Mouse (Mus musculus) bone marrow, adult 2 months (tissue): ENCODE measurements around the gene Tgtp2. TPM values are rescaled to one million over a fixed set of nuclear protein-coding genes. Genes with fewer than 3 reads are reported as not detected.
A peak's percentile ranks its signal among the peaks of the same experiment; 100 is the strongest.
"Not testable (repeated sequence)": the region's sequence is repeated elsewhere in the genome, so short reads cannot be mapped to it uniquely, and the experiment has no call there.

Source experiments
- H3K27ac ChIP-seq: fragments of 200-500 bp; 2 replicates; pipeline ENCODE4 v1.5.1; 2012; ENCODE audit warnings: low read depth, mild to moderate bottlenecking, control low read depth, inconsistent platforms, low read length; ENCODE audit not compliant: control insufficient read depth, poor library complexity, insufficient read depth
- H3K4me1 ChIP-seq: fragments of 200-500 bp; 2 replicates; pipeline ENCODE4 v1.6.1; 2011; ENCODE audit warnings: low read length; ENCODE audit not compliant: control insufficient read depth, insufficient read depth
- H3K4me3 ChIP-seq: fragments of 200-500 bp; replicated peaks from 2 replicates; pipeline ENCODE3; 2011; ENCODE audit warnings: mild to moderate bottlenecking, low read depth, low read length, control low read depth; ENCODE audit not compliant: control insufficient read depth
- CTCF ChIP-seq: fragments of 200-500 bp; IDR thresholded peaks from 2 replicates; pipeline ENCODE4 v1.5.1; 2011; ENCODE audit warnings: low read length, control low read depth; ENCODE audit not compliant: control insufficient read depth, insufficient read depth
- POLR2A ChIP-seq: fragments of 200-500 bp; IDR thresholded peaks from 2 replicates; pipeline ENCODE4 v1.6.1; 2011; ENCODE audit warnings: low read depth, mild to moderate bottlenecking, control low read depth, low read length, borderline replicate concordance; ENCODE audit not compliant: control insufficient read depth
- WGBS: fragments of 180-500 bp; shearing (Covaris S2); methylation state at CpG from one replicate; pipeline ENCODE4 v1.1.7; 2018; 5-methylcytosine and 5-hydroxymethylcytosine counted together
- polyA plus RNA-seq: library from polyadenylated mRNA; stranded (reverse); fragments of >200 nt; gene quantifications from 2 replicates; pipeline ENCODE4 v1.2.4, GENCODE M21; 2011; ENCODE audit warnings: low replicate concordance; ENCODE audit not compliant: missing spikeins, insufficient read depth, insufficient read length

Gene Tgtp2
- polyA plus RNA-seq = 7.7 TPM in 1 of 2 replicates, not detected in the other

DNA sequence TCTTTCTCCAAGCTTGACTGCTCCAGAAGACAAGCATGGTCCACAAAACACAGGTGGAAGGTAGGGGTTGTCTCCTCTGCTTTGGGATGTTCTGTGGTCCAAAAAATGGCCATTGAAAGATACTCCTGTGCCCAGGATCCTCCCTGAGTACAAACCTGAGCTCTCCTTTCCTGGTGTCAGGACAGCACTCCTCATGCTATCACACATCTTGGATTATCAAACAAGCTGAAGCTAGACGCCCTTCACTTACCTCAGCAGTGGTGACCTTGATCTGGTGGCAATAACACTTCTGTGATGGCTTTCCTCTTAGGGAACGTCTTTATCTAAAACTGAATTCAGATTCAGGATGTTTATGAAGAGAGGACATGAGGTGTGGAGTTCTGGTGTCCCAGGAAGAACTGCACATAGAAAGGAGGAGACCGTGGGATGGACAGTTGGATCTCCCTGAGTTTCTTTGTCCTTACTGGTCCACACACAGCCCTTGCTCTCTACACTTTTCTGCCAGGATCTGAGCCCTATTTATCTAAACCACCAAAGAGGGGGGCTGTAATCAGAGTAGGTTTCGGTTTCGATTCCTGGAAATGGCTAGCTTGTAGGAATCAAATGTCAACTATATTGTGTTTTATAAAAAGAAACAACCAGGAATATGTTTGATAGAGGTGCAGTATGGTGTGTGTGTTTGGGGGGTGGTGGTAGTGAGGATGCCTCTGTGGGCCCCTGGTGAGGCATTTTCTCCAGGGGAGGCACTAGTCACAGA, at the start of gene Tgtp2:
Tgtp2 (minus strand) TSS at position 494 of the 757 bp plus-strand sequence.
- WGBS = 3% methylated on average over 5 of the region's 5 CpGs
- H3K4me3 ChIP-seq, H3K4me1 ChIP-seq, H3K27ac ChIP-seq: not testable (repeated sequence)

DNA sequence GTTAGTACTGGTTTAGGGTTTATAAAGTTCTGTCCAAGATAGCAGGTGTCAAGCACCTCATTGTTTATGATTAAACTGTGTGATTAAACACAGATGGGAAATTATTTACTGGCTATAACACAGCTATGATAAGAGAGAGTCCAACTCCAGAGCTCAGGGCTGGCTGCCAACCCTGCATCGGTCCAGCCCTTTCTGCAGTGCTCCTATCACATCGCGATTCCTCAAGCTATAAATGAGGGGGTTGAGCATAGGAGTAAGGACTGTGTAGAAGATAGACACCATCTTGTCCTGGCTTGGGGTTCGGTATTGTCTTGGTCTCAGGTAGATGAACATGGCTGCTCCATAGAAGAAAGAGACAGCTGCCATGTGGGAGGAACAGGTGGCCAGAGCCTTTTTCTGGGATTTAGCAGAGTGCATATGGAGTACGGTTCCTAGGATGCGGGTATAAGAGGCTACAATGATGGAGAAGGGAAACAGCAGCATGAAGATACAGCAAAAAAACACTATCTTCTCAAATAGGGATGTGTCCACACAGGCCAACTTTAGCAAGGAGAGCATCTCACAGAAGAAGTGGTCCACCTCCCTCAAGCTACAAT, 48.7 kb upstream of the Tgtp2 start:
- no peak for TF ChIP-seq POLR2A
- TF ChIP-seq CTCF = no peak
- Histone ChIP-seq H3K4me1 (no peaks in the 10 kb centered on the region; the same call in 1 of the 2 replicates), H3K27ac (no peak overlapping the region), H3K4me3 (no peak overlapping the region)
- WGBS = 75% methylated on average over 6 of the region's 6 CpGs

DNA sequence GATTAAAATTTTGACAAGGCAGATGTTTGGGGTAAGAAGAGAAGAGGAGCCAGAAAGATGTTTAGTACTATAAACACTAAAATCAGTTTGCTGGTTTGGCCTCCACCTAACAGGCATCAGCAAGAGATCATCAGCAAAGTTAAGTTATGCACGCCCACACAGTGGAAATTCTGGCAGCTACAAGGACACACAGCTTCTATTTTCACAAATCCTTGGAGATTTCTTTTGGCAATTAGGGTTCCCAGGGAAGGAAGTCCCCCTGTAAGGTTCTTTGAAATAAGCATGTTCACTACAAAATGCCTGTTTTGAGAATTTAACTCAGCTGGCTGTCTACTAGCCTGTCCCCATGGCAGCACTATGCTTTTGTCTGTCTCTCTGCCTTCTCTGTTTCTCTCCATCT, 47.0 kb upstream of the Tgtp2 start:
- Histone ChIP-seq H3K4me3 (no peak overlapping the region), H3K4me1 (no peaks in the 10 kb centered on the region; the same call in 1 of the 2 replicates), H3K27ac (no peak overlapping the region)
- WGBS = 79% methylated on average over 1 of the region's 1 CpGs
- TF ChIP-seq POLR2A (no peak), CTCF (no peak)

DNA sequence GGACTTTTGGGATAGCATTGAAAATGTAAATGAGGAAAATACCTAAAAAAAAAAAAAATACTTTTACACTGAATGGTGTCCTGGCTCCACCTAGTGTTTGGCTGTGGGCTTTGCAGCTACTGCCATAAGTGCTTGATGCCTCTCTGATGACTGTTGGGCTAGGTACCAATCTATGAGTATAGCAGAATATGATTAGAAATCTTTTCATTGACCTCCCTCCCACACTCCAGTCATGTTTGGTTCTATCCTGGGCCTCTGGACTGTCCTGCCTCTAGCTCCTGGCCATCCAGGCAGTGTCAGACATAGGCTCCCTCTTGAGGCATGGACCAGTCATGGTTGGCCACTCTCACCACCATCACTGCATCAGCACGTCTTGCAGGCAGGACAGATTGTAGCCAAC, 44.8 kb upstream of the Tgtp2 start:
- Histone ChIP-seq H3K4me3 (no peak overlapping the region), H3K27ac (no peak overlapping the region), H3K4me1 (no peaks in the 10 kb centered on the region; the same call in 1 of the 2 replicates)
- WGBS = 37% methylated on average over 1 of the region's 1 CpGs
- TF ChIP-seq POLR2A (no peak), CTCF (peak; percentile 58)

DNA sequence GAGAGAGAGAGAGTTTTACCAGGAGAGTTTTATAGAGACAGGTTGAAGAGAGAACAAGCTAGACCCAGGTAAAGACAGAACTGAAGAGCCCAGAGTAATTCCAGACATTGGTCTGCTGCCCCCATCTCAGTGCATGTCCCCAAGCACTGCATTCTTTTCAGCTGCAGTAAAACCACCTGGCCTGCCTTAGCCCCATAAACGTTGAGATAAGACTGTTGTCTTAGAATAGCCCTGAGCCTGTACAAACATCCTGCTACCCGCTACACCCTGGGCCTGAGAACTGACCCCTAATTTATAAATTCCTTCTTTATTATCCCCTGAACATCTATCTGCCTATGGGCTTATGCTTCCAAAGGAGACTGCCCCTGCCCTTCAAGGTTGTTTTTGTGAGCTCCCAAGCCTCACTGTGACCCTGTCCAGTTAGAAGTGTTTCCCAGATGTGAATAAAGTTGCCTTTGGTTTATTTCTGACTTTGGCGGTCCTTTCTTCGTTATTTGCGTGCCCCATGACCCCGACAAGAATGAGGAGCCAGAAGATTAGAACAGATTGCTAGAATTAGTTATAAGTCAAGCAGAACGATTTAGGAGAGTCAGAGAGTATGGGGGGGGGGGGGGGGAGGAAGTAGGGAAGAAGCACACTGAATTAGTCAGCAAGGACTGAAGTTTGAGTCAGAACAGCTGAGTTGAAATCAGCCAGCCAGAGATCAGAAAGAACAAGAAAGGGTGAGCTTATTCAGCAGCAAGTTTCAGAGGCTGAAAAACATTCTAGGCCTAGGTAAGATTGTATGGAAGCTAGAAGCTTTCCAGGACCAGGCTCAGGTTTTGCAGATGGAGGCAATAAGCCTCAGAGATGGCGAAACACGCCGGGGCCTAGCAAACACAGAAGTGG, 43.9 kb upstream of the Tgtp2 start:
- no peak overlapping the region for H3K4me3 ChIP-seq
- no peaks in the 10 kb centered on the region; the same call in 1 of the 2 replicates for H3K4me1 ChIP-seq
- WGBS = 66% methylated on average over 10 of the region's 10 CpGs
- no peak overlapping the region for H3K27ac ChIP-seq
- TF ChIP-seq CTCF (no peak), POLR2A (no peak)

DNA sequence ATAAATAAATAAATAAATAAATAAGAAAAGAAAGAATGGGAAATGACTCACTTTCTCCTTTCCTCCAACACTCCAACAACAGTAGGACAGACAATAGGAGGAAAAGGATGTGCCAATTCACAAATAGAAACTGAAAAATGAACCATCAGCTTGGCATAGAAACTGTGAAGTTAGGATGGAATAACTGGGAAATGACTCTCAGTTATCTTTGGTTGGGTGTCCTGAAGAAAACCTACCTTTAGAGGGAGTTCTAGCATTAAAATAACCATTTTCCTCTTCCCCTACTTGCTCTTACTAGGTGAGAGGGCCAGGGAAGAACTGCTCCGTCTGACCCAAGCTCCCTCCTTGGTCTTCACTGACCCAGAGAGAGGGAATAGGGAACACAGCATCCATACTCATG, 41.7 kb upstream of the Tgtp2 start:
- Histone ChIP-seq H3K27ac (no peak overlapping the region), H3K4me3 (no peak overlapping the region), H3K4me1 (peaks cover 2% of the 10 kb centered on the region)
- WGBS = 52% methylated on average over 1 of the region's 1 CpGs
- TF ChIP-seq POLR2A (no peak), CTCF (no peak)

DNA sequence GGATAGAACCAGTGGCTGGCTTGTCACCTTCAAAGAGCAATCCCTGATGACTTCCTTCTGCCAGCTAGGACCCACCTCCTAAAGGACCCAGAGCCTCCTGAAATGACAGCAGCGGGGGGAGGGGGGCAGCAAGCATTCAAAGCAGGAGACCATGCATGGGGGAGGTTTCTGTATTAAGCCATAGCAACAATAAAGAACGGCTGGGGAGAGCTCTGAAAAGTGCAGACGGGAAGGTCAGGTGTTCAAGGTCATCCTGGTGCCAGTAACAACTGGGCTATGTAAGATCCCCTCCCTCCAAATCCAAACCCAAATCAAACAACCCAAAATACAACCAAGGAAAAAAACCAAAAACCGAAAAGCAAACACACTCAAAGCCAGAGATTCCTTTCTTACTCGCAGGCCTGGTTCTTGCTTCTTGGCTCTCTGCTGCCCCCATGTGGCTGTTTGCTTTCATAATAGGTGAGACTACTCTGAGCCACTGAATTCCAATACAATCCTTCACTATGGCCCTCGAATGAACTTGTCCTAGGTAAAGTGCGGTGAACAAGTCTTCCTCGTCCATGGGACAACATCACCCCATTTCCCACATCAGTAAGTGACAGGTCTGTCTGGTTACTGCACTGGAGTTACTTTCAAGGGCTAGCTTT, 39.2 kb upstream of the Tgtp2 start:
- TF ChIP-seq CTCF = peak; percentile 90
- TF ChIP-seq POLR2A = no peak
- Histone ChIP-seq H3K4me3 (no peak overlapping the region), H3K27ac (no peak overlapping the region), H3K4me1 (peaks cover 2% of the 10 kb centered on the region)
- 26% methylated on average over 8 of the region's 8 CpGs for WGBS
